Mouse (Mus musculus): ENCODE measurements at regions not wholly inside any gene's neighbourhood (a gene's known extent, or its start where the extent isn't known, plus 50 kb on each side); places are given as distances from the start of the nearest gene placed in this dataset.

GRCm38 (mm10) chr17:87202958-87203720 is 62.6 kb downstream of the Mcfd2 start:
- DNase-seq (ENCODE audit: low read depth), result no peak
- TF ChIP-seq CTCF (IDR thresholded peaks at IDR 0.05; ENCODE audit: borderline replicate concordance, extremely low read depth, insufficient read depth, insufficient read length) (no peak), POLR2A (IDR thresholded peaks at IDR 0.05; ENCODE audit: borderline replicate concordance, extremely low read depth, insufficient read depth, insufficient read length, poor library complexity, severe bottlenecking) (no peak)

GRCm38 (mm10) chr17:87202490-87202889 is 63.2 kb downstream of the Mcfd2 start:
- peak; percentile 24 for DNase-seq (ENCODE audit: low read depth)
- TF ChIP-seq CTCF (IDR thresholded peaks at IDR 0.05; ENCODE audit: borderline replicate concordance, extremely low read depth, insufficient read depth, insufficient read length) (no peak), POLR2A (IDR thresholded peaks at IDR 0.05; ENCODE audit: borderline replicate concordance, extremely low read depth, insufficient read depth, insufficient read length, poor library complexity, severe bottlenecking) (no peak)

GRCm38 (mm10) chr17:87200721-87201242 is 65.0 kb downstream of the Mcfd2 start:
- DNase-seq (ENCODE audit: low read depth), result peak; percentile 88
- TF ChIP-seq POLR2A (IDR thresholded peaks at IDR 0.05; ENCODE audit: borderline replicate concordance, extremely low read depth, insufficient read depth, insufficient read length, poor library complexity, severe bottlenecking), result no peak

- no peak for TF ChIP-seq POLR2A (IDR thresholded peaks at IDR 0.05; ENCODE audit: borderline replicate concordance, extremely low read depth, insufficient read depth, insufficient read length, poor library complexity, severe bottlenecking)
- no peak for TF ChIP-seq CTCF (IDR thresholded peaks at IDR 0.05; ENCODE audit: borderline replicate concordance, extremely low read depth, insufficient read depth, insufficient read length)
- no peak for DNase-seq (ENCODE audit: low read depth)
Measured at GRCm38 (mm10) chr17:87200134-87200533, 65.6 kb downstream of the Mcfd2 start.

- no peak for DNase-seq (ENCODE audit: low read depth)
- TF ChIP-seq POLR2A (IDR thresholded peaks at IDR 0.05; ENCODE audit: borderline replicate concordance, extremely low read depth, insufficient read depth, insufficient read length, poor library complexity, severe bottlenecking) (no peak), CTCF (IDR thresholded peaks at IDR 0.05; ENCODE audit: borderline replicate concordance, extremely low read depth, insufficient read depth, insufficient read length) (no peak)
Measured at GRCm38 (mm10) chr17:87199134-87199533, 66.6 kb downstream of the Mcfd2 start.

DNA sequence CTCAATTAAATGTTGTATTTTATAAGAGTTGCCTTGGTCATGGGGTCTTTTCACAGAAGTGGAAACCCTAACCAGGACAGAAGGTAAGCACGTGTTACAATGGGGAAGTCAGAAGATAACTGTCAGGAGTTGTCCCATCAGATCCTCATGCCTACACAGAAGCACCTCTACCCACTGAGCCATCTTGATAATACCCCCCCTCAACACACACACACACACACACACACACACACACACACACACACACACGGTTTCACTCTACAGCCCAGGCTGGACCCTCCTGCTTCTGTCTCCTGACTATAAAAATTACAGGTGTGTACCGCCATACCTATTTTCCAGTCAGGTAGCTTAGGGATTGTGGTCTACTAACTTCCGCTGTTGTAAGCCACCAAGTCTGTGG is 68.3 kb downstream of the Mcfd2 start:
- DNase-seq (ENCODE audit: low read depth), result no peak
- TF ChIP-seq CTCF (IDR thresholded peaks at IDR 0.05; ENCODE audit: borderline replicate concordance, extremely low read depth, insufficient read depth, insufficient read length) (no peak), POLR2A (IDR thresholded peaks at IDR 0.05; ENCODE audit: borderline replicate concordance, extremely low read depth, insufficient read depth, insufficient read length, poor library complexity, severe bottlenecking) (no peak)

- no peak for TF ChIP-seq POLR2A (IDR thresholded peaks at IDR 0.05; ENCODE audit: borderline replicate concordance, extremely low read depth, insufficient read depth, insufficient read length, poor library complexity, severe bottlenecking)
- TF ChIP-seq CTCF (IDR thresholded peaks at IDR 0.05; ENCODE audit: borderline replicate concordance, extremely low read depth, insufficient read depth, insufficient read length), result no peak
- no peak for DNase-seq (ENCODE audit: low read depth)
Measured at GRCm38 (mm10) chr17:87194639-87195038, 71.1 kb downstream of the Mcfd2 start.

- no peak for TF ChIP-seq POLR2A (IDR thresholded peaks at IDR 0.05; ENCODE audit: borderline replicate concordance, extremely low read depth, insufficient read depth, insufficient read length, poor library complexity, severe bottlenecking)
- no peak for TF ChIP-seq CTCF (IDR thresholded peaks at IDR 0.05; ENCODE audit: borderline replicate concordance, extremely low read depth, insufficient read depth, insufficient read length)
- DNase-seq (ENCODE audit: low read depth), result no peak
Measured at GRCm38 (mm10) chr17:87193482-87193881, 72.3 kb downstream of the Mcfd2 start.

- no peak for TF ChIP-seq CTCF (IDR thresholded peaks at IDR 0.05; ENCODE audit: borderline replicate concordance, extremely low read depth, insufficient read depth, insufficient read length)
- no peak for TF ChIP-seq POLR2A (IDR thresholded peaks at IDR 0.05; ENCODE audit: borderline replicate concordance, extremely low read depth, insufficient read depth, insufficient read length, poor library complexity, severe bottlenecking)
- peak; percentile 26 for DNase-seq (ENCODE audit: low read depth)
Measured at GRCm38 (mm10) chr17:87189670-87190069, 76.1 kb downstream of the Mcfd2 start.
